Mouse (Mus musculus) liver, adult 2 months (tissue): ENCODE results near the gene Atp5g1.

ENCODE experiments used
- CTCF ChIP-seq: fragments of 200-500 bp; IDR thresholded peaks from 2 replicates; pipeline ENCODE4 v1.5.1; 2011; ENCODE audit warnings: low read depth, low read length, control low read depth
- POLR2A ChIP-seq: fragments of 200-500 bp; IDR thresholded peaks from 2 replicates; pipeline ENCODE4 v1.6.1; 2011; ENCODE audit warnings: low read length, control low read depth; ENCODE audit not compliant: insufficient read depth; ENCODE audit errors: extremely low read depth

GRCm38 (mm10) chr11:96092674-96093291 lies 17.3 kb upstream of the Atp5g1 start:
- no peak for TF ChIP-seq CTCF
- TF ChIP-seq POLR2A: no peak
